Mouse (Mus musculus) liver, embryonic 11.5 days (tissue): ENCODE measurements around the gene Lama5. TPM values are rescaled to one million over a fixed set of nuclear protein-coding genes. Genes with fewer than 3 reads are reported as not detected.

Source experiments
- ATAC-seq: fragments of 200-750 bp; cut with Nextera tagmentation; replicated peaks from 2 replicates; pipeline ENCODE4 v1.8.0; 2017; ENCODE audit warnings: moderate number of reproducible peaks, mild to moderate bottlenecking, moderate TSS enrichment, moderate library complexity; ENCODE audit not compliant: low FRiP score
- DNase-seq: peaks from one replicate; pipeline ENCODE4 v3.0.0-alpha.2; 2017; ENCODE audit warnings: low spot score
- H3K27ac ChIP-seq: fragments of 300-500 bp; sonication (generic); 2 replicates; pipeline ENCODE4 v1.5.1; 2014; ENCODE audit warnings: mild to moderate bottlenecking, low read depth, low read length, control low read depth
- H3K27me3 ChIP-seq: fragments of 300-500 bp; sonication (generic); replicated peaks from 2 replicates; pipeline ENCODE4 v1.6.1; 2014; ENCODE audit warnings: low read length, mixed read lengths; ENCODE audit not compliant: control insufficient read depth, insufficient read depth
- H3K36me3 ChIP-seq: fragments of 300-500 bp; sonication (generic); 2 replicates; pipeline ENCODE4 v1.6.1; 2014; ENCODE audit warnings: mild to moderate bottlenecking, low read length, moderate library complexity, mixed read lengths; ENCODE audit not compliant: control insufficient read depth, insufficient read depth
- H3K4me1 ChIP-seq: fragments of 300-500 bp; sonication (generic); replicated peaks from 2 replicates; pipeline ENCODE4 v1.6.1; 2014; ENCODE audit warnings: low read length, mixed read lengths; ENCODE audit not compliant: control insufficient read depth, insufficient read depth
- H3K4me2 ChIP-seq: fragments of 300-500 bp; sonication (generic); 2 replicates; pipeline ENCODE4 v1.6.1; 2014; ENCODE audit warnings: mild to moderate bottlenecking, control low read depth, moderate library complexity
- H3K4me3 ChIP-seq: fragments of 300-500 bp; sonication (generic); 2 replicates; pipeline ENCODE4 v1.5.1; 2014; ENCODE audit warnings: low read depth, low read length, control low read depth
- H3K9ac ChIP-seq: fragments of 300-500 bp; sonication (generic); 2 replicates; pipeline ENCODE4 v1.6.1; 2014; ENCODE audit warnings: low read depth, low read length, control low read depth
- H3K9me3 ChIP-seq: fragments of 300-500 bp; sonication (generic); 2 replicates; pipeline ENCODE4 v1.6.1; 2016; ENCODE audit warnings: low read length, inconsistent platforms, mixed read lengths; ENCODE audit not compliant: control insufficient read depth
- WGBS: fragments of 180-500 bp; shearing (Covaris S2); extraction: QIAGEN DNeasy Blood & Tissue Kit; methylation state at CpG from one replicate; pipeline ENCODE4 v1.1.7; 2014; 5-methylcytosine and 5-hydroxymethylcytosine counted together
- polyA plus RNA-seq: library from polyadenylated mRNA; unstranded; fragments of >200 nt; fragmentation: Nextera tagmentation; extraction: Ambion mirVana; gene quantifications from 2 replicates; pipeline ENCODE4 v1.2.1, GENCODE M21; 2014

Lama5 gene
- polyA plus RNA-seq, 1 experiment from 2014 or later, result 15.5 TPM

GRCm38 (mm10) chr2:180247916-180248315 is 22.3 kb upstream of the Lama5 start:
- H3K36me3 ChIP-seq, result no peaks in the 10 kb centered on the region
- no peaks in the 10 kb centered on the region for H3K27me3 ChIP-seq
- no peak overlapping the region for H3K4me2 ChIP-seq
- DNase-seq (no peak), ATAC-seq (no peak)
- peaks cover 3% of the 10 kb centered on the region; the same call in 1 of the 2 replicates for H3K4me1 ChIP-seq
- no peak overlapping the region for H3K4me3 ChIP-seq
- WGBS, result 88% methylated on average over 5 of the region's 5 CpGs
- no peaks in the 10 kb centered on the region for H3K9me3 ChIP-seq
- no peak overlapping the region for H3K27ac ChIP-seq
- H3K9ac ChIP-seq, result no peak overlapping the region

GRCm38 (mm10) chr2:180243108-180243507 is 17.4 kb upstream of the Lama5 start:
- Histone ChIP-seq H3K9ac (no peak overlapping the region), H3K27ac (no peak overlapping the region), H3K36me3 (no peaks in the 10 kb centered on the region), H3K4me2 (no peak overlapping the region), H3K9me3 (no peaks in the 10 kb centered on the region), H3K27me3 (no peaks in the 10 kb centered on the region), H3K4me3 (no peak overlapping the region), H3K4me1 (0 out of 2 replicates have a peak, but pooled peaks cover 5% of the 10 kb centered on the region)
- 86% methylated on average over 4 of the region's 4 CpGs for WGBS
- no peak for ATAC-seq
- no peak for DNase-seq

- Histone ChIP-seq H3K4me1 (peaks cover 35% of the 10 kb centered on the region), H3K27ac (no peak overlapping the region), H3K36me3 (no peaks in the 10 kb centered on the region), H3K27me3 (no peaks in the 10 kb centered on the region), H3K9me3 (no peaks in the 10 kb centered on the region), H3K4me2 (no peak overlapping the region), H3K4me3 (no peak overlapping the region), H3K9ac (no peak overlapping the region)
- no peak for ATAC-seq
- no peak for DNase-seq
- 33% methylated on average over 5 of the region's 5 CpGs for WGBS
Observed at GRCm38 (mm10) chr2:180238591-180238990, 12.9 kb upstream of the Lama5 start.

- H3K27ac ChIP-seq, result peak overlapping the region; percentile 59
- ATAC-seq, result no peak
- no peak overlapping the region for H3K9ac ChIP-seq
- H3K4me1 ChIP-seq, result peaks cover 39% of the 10 kb centered on the region
- H3K36me3 ChIP-seq, result no peaks in the 10 kb centered on the region
- H3K4me2 ChIP-seq, result no peak overlapping the region
- WGBS, result 75% methylated on average over 7 of the region's 7 CpGs
- no peak for DNase-seq
- H3K4me3 ChIP-seq, result no peak overlapping the region
- H3K27me3 ChIP-seq, result no peaks in the 10 kb centered on the region
- no peaks in the 10 kb centered on the region for H3K9me3 ChIP-seq
Observed at GRCm38 (mm10) chr2:180237601-180238345, 12.1 kb upstream of the Lama5 start.

- WGBS, result 55% methylated on average over 3 of the region's 3 CpGs
Observed at GRCm38 (mm10) chr2:180236930-180237329, 11.3 kb upstream of the Lama5 start.

GRCm38 (mm10) chr2:180236500-180236899 is 10.8 kb upstream of the Lama5 start:
- peak overlapping the region; percentile 40 for H3K4me2 ChIP-seq
- no peak overlapping the region for H3K4me3 ChIP-seq
- H3K27ac ChIP-seq, result peak overlapping the region; percentile 59
- ATAC-seq (peak; percentile 77), DNase-seq (no peak)
- WGBS, result 38% methylated on average over 1 of the region's 3 CpGs
- no peaks in the 10 kb centered on the region for H3K36me3 ChIP-seq
- H3K4me1 ChIP-seq, result peaks cover 42% of the 10 kb centered on the region
- no peaks in the 10 kb centered on the region for H3K27me3 ChIP-seq
- no peaks in the 10 kb centered on the region for H3K9me3 ChIP-seq
- H3K9ac ChIP-seq, result no peak overlapping the region

More at GRCm38 (mm10) chr2:180236930-180237329, 11.3 kb upstream of the Lama5 start:
- Histone ChIP-seq H3K9me3 (no peaks in the 10 kb centered on the region), H3K27me3 (no peaks in the 10 kb centered on the region), H3K4me1 (peaks cover 42% of the 10 kb centered on the region), H3K9ac (no peak overlapping the region), H3K27ac (peak overlapping the region; percentile 59), H3K4me3 (no peak overlapping the region), H3K36me3 (no peaks in the 10 kb centered on the region), H3K4me2 (peak overlapping the region; percentile 40; the same call in 1 of the 2 replicates)
- DNase-seq, result no peak
- peak; percentile 90 for ATAC-seq

- Histone ChIP-seq H3K27ac (peak overlapping the region; percentile 59; the same call in 1 of the 2 replicates), H3K4me2 (no peak overlapping the region; the same call in 1 of the 2 replicates), H3K9ac (no peak overlapping the region), H3K27me3 (no peaks in the 10 kb centered on the region), H3K4me3 (no peak overlapping the region), H3K4me1 (peaks cover 42% of the 10 kb centered on the region), H3K9me3 (no peaks in the 10 kb centered on the region), H3K36me3 (no peaks in the 10 kb centered on the region)
- DNase-seq (no peak), ATAC-seq (no peak)
- 70% methylated on average over 4 of the region's 4 CpGs for WGBS
Observed at GRCm38 (mm10) chr2:180235788-180236187, 10.1 kb upstream of the Lama5 start.

- ATAC-seq, result no peak
- no peaks in the 10 kb centered on the region for H3K9me3 ChIP-seq
- no peaks in the 10 kb centered on the region for H3K27me3 ChIP-seq
- 64% methylated on average over 6 of the region's 6 CpGs for WGBS
- H3K4me3 ChIP-seq, result no peak overlapping the region
- no peak overlapping the region for H3K9ac ChIP-seq
- H3K36me3 ChIP-seq, result no peaks in the 10 kb centered on the region
- no peak for DNase-seq
- H3K4me2 ChIP-seq, result no peak overlapping the region
- no peak overlapping the region for H3K27ac ChIP-seq
- peaks cover 42% of the 10 kb centered on the region for H3K4me1 ChIP-seq
Observed at GRCm38 (mm10) chr2:180234980-180235379, 9.3 kb upstream of the Lama5 start.

GRCm38 (mm10) chr2:180234353-180234752 is 8.7 kb upstream of the Lama5 start:
- DNase-seq, result no peak
- Histone ChIP-seq H3K4me3 (no peak overlapping the region), H3K4me2 (no peak overlapping the region), H3K9ac (no peak overlapping the region), H3K36me3 (no peaks in the 10 kb centered on the region), H3K27ac (no peak overlapping the region; the same call in 1 of the 2 replicates), H3K27me3 (no peaks in the 10 kb centered on the region), H3K9me3 (no peaks in the 10 kb centered on the region), H3K4me1 (peaks cover 42% of the 10 kb centered on the region)
- no peak for ATAC-seq
- 80% methylated on average over 8 of the region's 8 CpGs for WGBS
